Mouse (Mus musculus): ENCODE measurements around the gene Tbc1d2b. TPM values are rescaled to one million over a fixed set of nuclear protein-coding genes. Genes with fewer than 3 reads are reported as not detected.
A peak's percentile ranks its signal among the peaks of the same experiment; 100 is the strongest.

Gene Tbc1d2b
- polyA plus RNA-seq, 1 experiment from 2014 or later = 5.2 TPM

- 35% methylated on average over 5 of the region's 5 CpGs for WGBS
- no peak overlapping the region for H3K4me3 ChIP-seq
- H3K9me3 ChIP-seq = no peaks in the 10 kb centered on the region
- no peaks in the 10 kb centered on the region for H3K27me3 ChIP-seq (replicated peaks)
- peak overlapping the region; percentile 6; the same call in 1 of the 2 replicates for H3K9ac ChIP-seq
- ATAC-seq (ENCODE audit: extremely low read depth, insufficient number of reproducible peaks, low FRiP score, low TSS enrichment) = peak; percentile 53; the same call in 1 of the 2 replicates
- H3K4me1 ChIP-seq = peaks cover 60% of the 10 kb centered on the region
- peaks cover 13% of the 10 kb centered on the region; the same call in 1 of the 2 replicates for H3K36me3 ChIP-seq
- H3K4me2 ChIP-seq = peak overlapping the region; percentile 21
- peak overlapping the region; percentile 70 for H3K27ac ChIP-seq (replicated peaks)
Observed at GRCm38 (mm10) chr9:90250141-90250775, 20.3 kb downstream of the Tbc1d2b start.

- 79% methylated on average over 2 of the region's 2 CpGs for WGBS
Observed at GRCm38 (mm10) chr9:90249036-90249435, 21.6 kb downstream of the Tbc1d2b start.

GRCm38 (mm10) chr9:90248326-90248725 is 22.3 kb downstream of the Tbc1d2b start:
- H3K9ac ChIP-seq = no peak overlapping the region
- H3K9me3 ChIP-seq = no peaks in the 10 kb centered on the region
- peak overlapping the region; percentile 65 for H3K27ac ChIP-seq (replicated peaks)
- peaks cover 70% of the 10 kb centered on the region for H3K4me1 ChIP-seq
- H3K27me3 ChIP-seq (replicated peaks) = no peaks in the 10 kb centered on the region
- WGBS = 60% methylated on average over 7 of the region's 7 CpGs
- H3K4me3 ChIP-seq = no peak overlapping the region
- peaks cover 18% of the 10 kb centered on the region; the same call in 1 of the 2 replicates for H3K36me3 ChIP-seq
- no peak for ATAC-seq (ENCODE audit: extremely low read depth, insufficient number of reproducible peaks, low FRiP score, low TSS enrichment)
- H3K4me2 ChIP-seq = peak overlapping the region; percentile 19; the same call in 1 of the 2 replicates

More at GRCm38 (mm10) chr9:90249036-90249435, 21.6 kb downstream of the Tbc1d2b start:
- Histone ChIP-seq H3K4me3 (no peak overlapping the region), H3K9ac (no peak overlapping the region), H3K27me3 (replicated peaks) (no peaks in the 10 kb centered on the region), H3K4me2 (0 out of 2 replicates have a peak overlapping the region, but pooled peaks have one; percentile 21), H3K9me3 (no peaks in the 10 kb centered on the region), H3K4me1 (peaks cover 70% of the 10 kb centered on the region), H3K36me3 (peaks cover 18% of the 10 kb centered on the region; the same call in 1 of the 2 replicates), H3K27ac (replicated peaks) (no peak overlapping the region; the same call in 1 of the 2 replicates)
- ATAC-seq (ENCODE audit: extremely low read depth, insufficient number of reproducible peaks, low FRiP score, low TSS enrichment) = no peak

- peaks cover 79% of the 10 kb centered on the region for H3K4me1 ChIP-seq
- ATAC-seq (ENCODE audit: extremely low read depth, insufficient number of reproducible peaks, low FRiP score, low TSS enrichment) = no peak
- WGBS = 46% methylated on average over 7 of the region's 7 CpGs
Observed at GRCm38 (mm10) chr9:90247316-90247715, 23.3 kb downstream of the Tbc1d2b start.

GRCm38 (mm10) chr9:90245781-90246180 is 24.8 kb downstream of the Tbc1d2b start:
- H3K9me3 ChIP-seq = no peaks in the 10 kb centered on the region
- H3K36me3 ChIP-seq = peaks cover 19% of the 10 kb centered on the region; the same call in 1 of the 2 replicates
- 84% methylated on average over 5 of the region's 5 CpGs for WGBS
- no peaks in the 10 kb centered on the region for H3K27me3 ChIP-seq (replicated peaks)
- no peak overlapping the region for H3K4me3 ChIP-seq
- H3K4me2 ChIP-seq = no peak overlapping the region
- ATAC-seq (ENCODE audit: extremely low read depth, insufficient number of reproducible peaks, low FRiP score, low TSS enrichment) = no peak
- H3K9ac ChIP-seq = no peak overlapping the region
- H3K27ac ChIP-seq (replicated peaks) = no peak overlapping the region
- H3K4me1 ChIP-seq = peaks cover 69% of the 10 kb centered on the region

More at GRCm38 (mm10) chr9:90247316-90247715, 23.3 kb downstream of the Tbc1d2b start:
- Histone ChIP-seq H3K27me3 (replicated peaks) (no peaks in the 10 kb centered on the region), H3K4me2 (no peak overlapping the region), H3K4me3 (no peak overlapping the region), H3K27ac (replicated peaks) (peak overlapping the region; percentile 65), H3K9me3 (no peaks in the 10 kb centered on the region), H3K36me3 (peaks cover 18% of the 10 kb centered on the region; the same call in 1 of the 2 replicates), H3K9ac (0 out of 2 replicates have a peak overlapping the region, but pooled peaks have one; percentile 16)

GRCm38 (mm10) chr9:90245206-90245605 is 25.4 kb downstream of the Tbc1d2b start:
- H3K4me2 ChIP-seq = no peak overlapping the region
- ATAC-seq (ENCODE audit: extremely low read depth, insufficient number of reproducible peaks, low FRiP score, low TSS enrichment) = no peak
- peaks cover 63% of the 10 kb centered on the region for H3K4me1 ChIP-seq
- peaks cover 24% of the 10 kb centered on the region; the same call in 1 of the 2 replicates for H3K36me3 ChIP-seq
- no peak overlapping the region for H3K4me3 ChIP-seq
- no peak overlapping the region for H3K27ac ChIP-seq (replicated peaks)
- no peaks in the 10 kb centered on the region for H3K9me3 ChIP-seq
- H3K27me3 ChIP-seq (replicated peaks) = no peaks in the 10 kb centered on the region
- no peak overlapping the region for H3K9ac ChIP-seq
- WGBS = 41% methylated on average over 6 of the region's 6 CpGs

- no peak for ATAC-seq (ENCODE audit: extremely low read depth, insufficient number of reproducible peaks, low FRiP score, low TSS enrichment)
- no peaks in the 10 kb centered on the region for H3K27me3 ChIP-seq (replicated peaks)
- peaks cover 30% of the 10 kb centered on the region for H3K36me3 ChIP-seq
- H3K9ac ChIP-seq = no peak overlapping the region
- H3K4me1 ChIP-seq = peaks cover 57% of the 10 kb centered on the region
- no peak overlapping the region for H3K4me3 ChIP-seq
- WGBS = 74% methylated on average over 15 of the region's 15 CpGs
- no peak overlapping the region for H3K4me2 ChIP-seq
- no peak overlapping the region for H3K27ac ChIP-seq (replicated peaks)
- no peaks in the 10 kb centered on the region for H3K9me3 ChIP-seq
Observed at GRCm38 (mm10) chr9:90244301-90245151, 26.1 kb downstream of the Tbc1d2b start.

GRCm38 (mm10) chr9:90242855-90243254 is 27.7 kb downstream of the Tbc1d2b start:
- Histone ChIP-seq H3K27ac (replicated peaks) (no peak overlapping the region), H3K4me3 (no peak overlapping the region)
- no peak for ATAC-seq (ENCODE audit: extremely low read depth, insufficient number of reproducible peaks, low FRiP score, low TSS enrichment)

GRCm38 (mm10) chr9:90242291-90242690 is 28.3 kb downstream of the Tbc1d2b start:
- 64% methylated on average over 6 of the region's 6 CpGs for WGBS
- ATAC-seq (ENCODE audit: extremely low read depth, insufficient number of reproducible peaks, low FRiP score, low TSS enrichment) = no peak
- H3K27ac ChIP-seq (replicated peaks) = no peak overlapping the region
- H3K4me1 ChIP-seq = peaks cover 45% of the 10 kb centered on the region
- no peak overlapping the region for H3K4me2 ChIP-seq
- 0 out of 2 replicates have a peak overlapping the region, but pooled peaks have one; percentile 19 for H3K9ac ChIP-seq
- H3K4me3 ChIP-seq = no peak overlapping the region
- H3K27me3 ChIP-seq (replicated peaks) = no peaks in the 10 kb centered on the region
- H3K36me3 ChIP-seq = peaks cover 35% of the 10 kb centered on the region
- H3K9me3 ChIP-seq = no peaks in the 10 kb centered on the region

More at GRCm38 (mm10) chr9:90242855-90243254, 27.7 kb downstream of the Tbc1d2b start:
- H3K9ac ChIP-seq = no peak overlapping the region
- H3K4me2 ChIP-seq = no peak overlapping the region
- H3K27me3 ChIP-seq (replicated peaks) = no peaks in the 10 kb centered on the region
- no peaks in the 10 kb centered on the region for H3K9me3 ChIP-seq
- peaks cover 39% of the 10 kb centered on the region for H3K36me3 ChIP-seq
- peaks cover 44% of the 10 kb centered on the region for H3K4me1 ChIP-seq
- 76% methylated on average over 7 of the region's 7 CpGs for WGBS

GRCm38 (mm10) chr9:90241618-90242017 is 29.0 kb downstream of the Tbc1d2b start:
- Histone ChIP-seq H3K9me3 (no peaks in the 10 kb centered on the region), H3K4me1 (peaks cover 40% of the 10 kb centered on the region), H3K36me3 (peaks cover 30% of the 10 kb centered on the region), H3K27ac (replicated peaks) (no peak overlapping the region), H3K4me2 (no peak overlapping the region), H3K27me3 (replicated peaks) (no peaks in the 10 kb centered on the region), H3K9ac (no peak overlapping the region), H3K4me3 (no peak overlapping the region)
- no peak for ATAC-seq (ENCODE audit: extremely low read depth, insufficient number of reproducible peaks, low FRiP score, low TSS enrichment)
- 64% methylated on average over 7 of the region's 7 CpGs for WGBS

GRCm38 (mm10) chr9:90241041-90241440 is 29.6 kb downstream of the Tbc1d2b start:
- Histone ChIP-seq H3K9ac (no peak overlapping the region), H3K4me3 (no peak overlapping the region), H3K36me3 (peaks cover 26% of the 10 kb centered on the region), H3K27ac (replicated peaks) (no peak overlapping the region), H3K4me1 (peaks cover 39% of the 10 kb centered on the region), H3K27me3 (replicated peaks) (no peaks in the 10 kb centered on the region), H3K9me3 (no peaks in the 10 kb centered on the region), H3K4me2 (no peak overlapping the region)
- WGBS = 87% methylated on average over 6 of the region's 6 CpGs
- no peak for ATAC-seq (ENCODE audit: extremely low read depth, insufficient number of reproducible peaks, low FRiP score, low TSS enrichment)
